Mouse (Mus musculus) liver, embryonic 11.5 days (tissue): ENCODE results near the gene Cyp4a12b. TPM values are rescaled to one million over a fixed set of nuclear protein-coding genes. Genes with fewer than 3 reads are reported as not detected.

Experiments used
- ATAC-seq: fragments of 200-750 bp; cut with Nextera tagmentation; replicated peaks from 2 replicates; pipeline ENCODE4 v1.8.0; 2017; ENCODE audit warnings: moderate number of reproducible peaks, mild to moderate bottlenecking, moderate TSS enrichment, moderate library complexity; ENCODE audit not compliant: low FRiP score
- DNase-seq: peaks from one replicate; pipeline ENCODE4 v3.0.0-alpha.2; 2017; ENCODE audit warnings: low spot score
- H3K27ac ChIP-seq: fragments of 300-500 bp; sonication (generic); 2 replicates; pipeline ENCODE4 v1.5.1; 2014; ENCODE audit warnings: mild to moderate bottlenecking, low read depth, low read length, control low read depth
- H3K27me3 ChIP-seq: fragments of 300-500 bp; sonication (generic); replicated peaks from 2 replicates; pipeline ENCODE4 v1.6.1; 2014; ENCODE audit warnings: low read length, mixed read lengths; ENCODE audit not compliant: control insufficient read depth, insufficient read depth
- H3K36me3 ChIP-seq: fragments of 300-500 bp; sonication (generic); 2 replicates; pipeline ENCODE4 v1.6.1; 2014; ENCODE audit warnings: mild to moderate bottlenecking, low read length, moderate library complexity, mixed read lengths; ENCODE audit not compliant: control insufficient read depth, insufficient read depth
- H3K4me1 ChIP-seq: fragments of 300-500 bp; sonication (generic); replicated peaks from 2 replicates; pipeline ENCODE4 v1.6.1; 2014; ENCODE audit warnings: low read length, mixed read lengths; ENCODE audit not compliant: control insufficient read depth, insufficient read depth
- H3K4me2 ChIP-seq: fragments of 300-500 bp; sonication (generic); 2 replicates; pipeline ENCODE4 v1.6.1; 2014; ENCODE audit warnings: mild to moderate bottlenecking, control low read depth, moderate library complexity
- H3K4me3 ChIP-seq: fragments of 300-500 bp; sonication (generic); 2 replicates; pipeline ENCODE4 v1.5.1; 2014; ENCODE audit warnings: low read depth, low read length, control low read depth
- H3K9ac ChIP-seq: fragments of 300-500 bp; sonication (generic); 2 replicates; pipeline ENCODE4 v1.6.1; 2014; ENCODE audit warnings: low read depth, low read length, control low read depth
- H3K9me3 ChIP-seq: fragments of 300-500 bp; sonication (generic); 2 replicates; pipeline ENCODE4 v1.6.1; 2016; ENCODE audit warnings: low read length, inconsistent platforms, mixed read lengths; ENCODE audit not compliant: control insufficient read depth
- WGBS: fragments of 180-500 bp; shearing (Covaris S2); extraction: QIAGEN DNeasy Blood & Tissue Kit; methylation state at CpG from one replicate; pipeline ENCODE4 v1.1.7; 2014; 5-methylcytosine and 5-hydroxymethylcytosine counted together
- polyA plus RNA-seq: library from polyadenylated mRNA; unstranded; fragments of >200 nt; fragmentation: Nextera tagmentation; extraction: Ambion mirVana; gene quantifications from 2 replicates; pipeline ENCODE4 v1.2.1, GENCODE M21; 2014

The Cyp4a12b gene
- polyA plus RNA-seq, 1 experiment from 2014 or later = not detected

GRCm38 (mm10) chr4:115481006-115481652, 69.7 kb downstream of the Cyp4a12b start:
- no peaks in the 10 kb centered on the region for H3K4me1 ChIP-seq
- H3K4me2 ChIP-seq = no peak overlapping the region
- no peaks in the 10 kb centered on the region for H3K9me3 ChIP-seq
- H3K9ac ChIP-seq = no peak overlapping the region
- no peak overlapping the region for H3K4me3 ChIP-seq
- no peaks in the 10 kb centered on the region for H3K27me3 ChIP-seq
- DNase-seq = no peak
- no peak overlapping the region for H3K27ac ChIP-seq
- H3K36me3 ChIP-seq = no peaks in the 10 kb centered on the region
- ATAC-seq = no peak
- WGBS = 52% methylated on average over 6 of the region's 6 CpGs

Other genes starting within 250 kb of the Cyp4a12b start
- not detected in 2 replicates for gene Cyp4a29, start 169.5 kb upstream of the Cyp4a12b start, polyA plus RNA-seq
- not detected in 2 replicates for gene Cyp4a12a, start 112.6 kb upstream of the Cyp4a12b start, polyA plus RNA-seq
- gene Cyp4a30b, start 41.0 kb downstream of the Cyp4a12b start, polyA plus RNA-seq = not detected in 2 replicates
- not detected in 2 replicates for gene Cyp4a14, start 84.5 kb downstream of the Cyp4a12b start, polyA plus RNA-seq
- gene Cyp4a10, start 106.6 kb downstream of the Cyp4a12b start, polyA plus RNA-seq = not detected in 2 replicates
- gene Cyp4a31, start 152.0 kb downstream of the Cyp4a12b start, polyA plus RNA-seq = not detected in 2 replicates
- gene Cyp4a32, start 189.3 kb downstream of the Cyp4a12b start, polyA plus RNA-seq = not detected in 2 replicates
- gene Cyp4b1, start 236.1 kb downstream of the Cyp4a12b start, polyA plus RNA-seq = 0.71 TPM in 2 replicates